Mouse (Mus musculus) heart, adult 2 months (tissue): ENCODE results near the gene Islr. TPM values are rescaled to one million over a fixed set of nuclear protein-coding genes. Genes with fewer than 3 reads are reported as not detected.

Experiments
- DNase-seq, 2 experiments: peaks; one replicate each; pipeline ENCODE4 v3.0.0; 2021
- H3K27ac ChIP-seq: fragments of 200-600 bp; 2 replicates; pipeline ENCODE4 v1.8.1; 2022
- H3K27me3 ChIP-seq: fragments of 200-500 bp; 2 replicates; pipeline ENCODE4 v1.6.1; 2012; ENCODE audit warnings: mild to moderate bottlenecking, low read length, inconsistent platforms, mixed read lengths; ENCODE audit not compliant: control insufficient read depth, insufficient read depth
- H3K36me3 ChIP-seq: fragments of 200-500 bp; 2 replicates; pipeline ENCODE4 v1.6.1; 2012; ENCODE audit warnings: low read length, inconsistent platforms; ENCODE audit not compliant: control insufficient read depth, insufficient read depth
- H3K4me1 ChIP-seq: fragments of 200-500 bp; 2 replicates; pipeline ENCODE4 v1.6.1; 2011; ENCODE audit warnings: low read length; ENCODE audit not compliant: control insufficient read depth, insufficient read depth
- H3K4me3 ChIP-seq: fragments of 200-600 bp; 2 replicates; pipeline ENCODE4 v1.8.1; 2022
- H3K79me2 ChIP-seq: fragments of 200-500 bp; replicated peaks from 2 replicates; pipeline ENCODE4 v1.6.1; 2012; ENCODE audit warnings: mild to moderate bottlenecking, inconsistent platforms, low read length, moderate library complexity, mixed read lengths; ENCODE audit not compliant: control insufficient read depth, insufficient read depth
- H3K9ac ChIP-seq: fragments of 200-500 bp; 2 replicates; pipeline ENCODE4 v1.6.1; 2012; ENCODE audit warnings: low read depth, mild to moderate bottlenecking, control low read depth, inconsistent platforms, low read length, mixed read lengths
- CTCF ChIP-seq: fragments of 200-600 bp; IDR thresholded peaks from 2 replicates; pipeline ENCODE4 v1.8.1; 2022; ENCODE audit warnings: antibody characterized with exemption, mild to moderate bottlenecking, moderate library complexity
- EP300 ChIP-seq: fragments of 200-500 bp; IDR thresholded peaks from 2 replicates; pipeline ENCODE4 v1.6.1; 2011; ENCODE audit warnings: low read depth, low read length, control low read depth; ENCODE audit not compliant: insufficient read depth
- POLR2A ChIP-seq: fragments of 200-500 bp; IDR thresholded peaks from 2 replicates; pipeline ENCODE4 v1.6.1; 2011; ENCODE audit warnings: mild to moderate bottlenecking, low read depth, low read length, control low read depth; ENCODE audit not compliant: insufficient read depth
- WGBS: fragments of 180-500 bp; shearing (Covaris S2); methylation state at CpG from one replicate; pipeline ENCODE4 v1.1.7; 2018; 5-methylcytosine and 5-hydroxymethylcytosine counted together
- intact Hi-C: fragments of 180-260 bp; cut with DNase I; formaldehyde crosslinking; loops from one replicate; pipeline ENCODE4 v1.15.1; 2025
- polyA plus RNA-seq: library from polyadenylated mRNA; depleted of rRNA; stranded (reverse); fragments of >200 nt; gene quantifications from 2 replicates; pipeline ENCODE4 v1.2.3, GENCODE M21; 2012
- total RNA-seq, 2 experiments: library from RNA; stranded (reverse); gene quantifications; 2 replicates each; pipeline ENCODE4 v1.2.3; 2021

Gene Islr
- total and polyA plus RNA-seq, 3 experiments = 19.1 to 100.0 (median 29.8) TPM

DNA sequence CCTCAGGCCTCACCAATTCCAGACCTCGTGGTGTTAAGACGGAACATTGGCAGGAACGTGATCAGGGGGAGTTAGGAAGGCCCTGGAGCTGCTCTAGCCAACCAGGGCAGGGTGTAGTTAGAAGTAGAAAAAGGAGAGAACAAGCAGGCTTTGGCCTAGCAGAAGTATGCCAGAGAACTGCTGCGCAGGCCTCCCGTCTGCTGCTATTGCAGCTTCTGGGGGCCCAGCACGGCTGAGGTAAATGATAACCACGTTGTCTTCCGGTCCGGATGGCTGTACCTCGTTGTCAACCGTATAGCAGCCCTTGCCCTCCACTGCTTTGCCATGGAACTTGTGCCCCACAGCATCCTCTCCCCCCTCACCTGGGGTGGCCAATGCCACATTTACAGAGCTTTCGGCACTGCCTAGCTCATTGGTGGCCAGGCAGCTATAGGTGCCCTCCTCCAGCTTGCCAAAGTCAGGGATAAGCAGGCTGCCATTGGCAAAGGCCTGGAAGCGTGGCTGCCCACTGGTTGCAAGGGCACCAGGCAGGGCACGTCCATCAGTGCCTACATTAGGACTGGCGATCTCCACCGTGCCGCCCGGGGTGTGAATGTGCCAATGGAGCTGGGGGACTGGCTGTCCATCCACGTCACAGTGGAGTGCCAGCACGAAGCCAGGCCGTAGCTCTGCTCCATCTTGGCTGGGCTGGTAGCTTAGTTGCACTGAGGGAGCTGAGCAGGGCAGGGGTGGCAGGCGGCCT lies 47.1 kb downstream of the Islr start:
- intact Hi-C loops = loop anchor here (5.0 kb wide), 1 partner anchor 65 kb away; no protein-coding TSS in a partner anchor
- 86% methylated on average over 22 of the region's 22 CpGs for WGBS
- Histone ChIP-seq H3K79me2 (no peaks in the 10 kb centered on the region), H3K27me3 (no peaks in the 10 kb centered on the region), H3K9ac (no peak overlapping the region; the same call in 1 of the 2 replicates), H3K27ac (no peak overlapping the region; the same call in 1 of the 2 replicates), H3K4me3 (peak overlapping the region; percentile 9; the same call in 1 of the 2 replicates), H3K36me3 (no peaks in the 10 kb centered on the region), H3K4me1 (no peaks in the 10 kb centered on the region; the same call in 1 of the 2 replicates)
- TF ChIP-seq POLR2A (no peak), CTCF (no peak), EP300 (no peak)
- no peak for DNase-seq

- Histone ChIP-seq H3K27me3 (no peaks in the 10 kb centered on the region), H3K4me3 (no peak overlapping the region), H3K79me2 (no peaks in the 10 kb centered on the region), H3K36me3 (no peaks in the 10 kb centered on the region), H3K4me1 (no peaks in the 10 kb centered on the region; the same call in 1 of the 2 replicates), H3K27ac (no peak overlapping the region), H3K9ac (no peak overlapping the region)
- intact Hi-C loops = loop anchor here (5.0 kb wide), 1 partner anchor 63 kb away; no protein-coding TSS in a partner anchor
- peak; percentile 51 to 63 for DNase-seq
- TF ChIP-seq POLR2A (no peak), CTCF (no peak), EP300 (no peak)
- 45% methylated on average over 3 of the region's 3 CpGs for WGBS
These were observed 48.7 kb downstream of the Islr start for GRCm38 (mm10) chr9:58155366-58155765.

DNA sequence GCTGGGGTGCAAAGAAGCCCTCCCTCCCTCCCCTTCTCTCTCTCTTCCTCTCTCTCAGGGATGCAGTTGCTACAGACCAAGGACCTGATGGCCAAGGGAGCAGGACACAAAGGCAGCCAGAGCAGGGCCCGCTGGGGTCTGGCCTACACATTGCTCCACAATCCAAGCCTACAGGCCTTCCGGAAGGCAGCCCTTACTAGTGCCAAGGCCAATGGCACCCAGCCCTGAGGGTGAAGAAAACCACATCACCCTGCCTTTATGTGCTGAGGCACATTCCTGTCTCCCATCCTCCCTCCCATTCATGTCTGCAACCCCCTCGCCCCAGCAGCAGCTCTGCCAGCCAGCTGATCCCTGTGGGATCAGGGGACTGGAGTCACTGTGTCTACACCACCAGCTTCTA lies 51.0 kb downstream of the Islr start:
- no peaks in the 10 kb centered on the region for H3K4me1 ChIP-seq
- peak in 1 of 2 experiments; percentile 26 for DNase-seq
- intact Hi-C loops = no loop called here
- 69% methylated on average over 3 of the region's 3 CpGs for WGBS
- no peak overlapping the region for H3K4me3 ChIP-seq
- TF ChIP-seq EP300 = no peak
- no peak for TF ChIP-seq CTCF
- no peak for TF ChIP-seq POLR2A
- H3K36me3 ChIP-seq = no peaks in the 10 kb centered on the region
- H3K79me2 ChIP-seq = no peaks in the 10 kb centered on the region
- no peaks in the 10 kb centered on the region for H3K27me3 ChIP-seq
- H3K9ac ChIP-seq = no peak overlapping the region
- H3K27ac ChIP-seq = no peak overlapping the region

DNA sequence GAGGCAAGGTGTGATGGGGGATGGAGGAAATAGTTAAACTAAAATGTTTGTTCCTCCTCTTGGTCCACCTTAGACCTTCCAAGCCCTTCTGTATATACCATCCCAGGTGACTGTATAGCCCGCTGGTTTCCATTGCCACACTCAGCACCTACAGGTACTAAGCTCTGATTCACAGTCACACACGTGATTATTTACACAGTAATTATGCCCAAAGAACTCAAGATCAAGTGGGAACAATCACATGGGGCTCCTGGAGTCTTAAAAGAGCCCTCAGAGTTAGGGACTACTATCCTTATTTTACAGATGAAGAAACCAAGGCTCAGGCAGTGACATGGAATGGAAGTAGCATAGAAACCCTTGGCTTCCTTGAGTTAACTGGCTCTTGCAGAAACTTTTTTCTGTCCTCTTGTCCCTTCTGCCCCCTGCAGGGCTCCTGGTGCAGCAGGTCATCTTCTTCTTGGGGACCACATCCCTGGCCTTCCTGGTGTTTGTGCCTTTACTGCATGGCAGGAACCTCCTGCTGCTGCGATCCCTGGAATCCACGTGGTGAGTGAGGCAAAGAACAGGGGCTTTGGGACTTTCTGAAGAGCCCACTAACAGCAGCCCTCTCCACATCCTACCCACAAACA lies 53.3 kb downstream of the Islr start:
- Histone ChIP-seq H3K36me3 (no peaks in the 10 kb centered on the region), H3K27me3 (no peaks in the 10 kb centered on the region), H3K4me3 (no peak overlapping the region), H3K79me2 (no peaks in the 10 kb centered on the region), H3K4me1 (no peaks in the 10 kb centered on the region), H3K9ac (no peak overlapping the region), H3K27ac (no peak overlapping the region)
- intact Hi-C loops = no loop called here
- TF ChIP-seq POLR2A = no peak
- TF ChIP-seq EP300 = no peak
- TF ChIP-seq CTCF = peak; percentile 32; the same call in 1 of the 2 replicates
- no peak for DNase-seq
- 78% methylated on average over 4 of the region's 4 CpGs for WGBS

DNA sequence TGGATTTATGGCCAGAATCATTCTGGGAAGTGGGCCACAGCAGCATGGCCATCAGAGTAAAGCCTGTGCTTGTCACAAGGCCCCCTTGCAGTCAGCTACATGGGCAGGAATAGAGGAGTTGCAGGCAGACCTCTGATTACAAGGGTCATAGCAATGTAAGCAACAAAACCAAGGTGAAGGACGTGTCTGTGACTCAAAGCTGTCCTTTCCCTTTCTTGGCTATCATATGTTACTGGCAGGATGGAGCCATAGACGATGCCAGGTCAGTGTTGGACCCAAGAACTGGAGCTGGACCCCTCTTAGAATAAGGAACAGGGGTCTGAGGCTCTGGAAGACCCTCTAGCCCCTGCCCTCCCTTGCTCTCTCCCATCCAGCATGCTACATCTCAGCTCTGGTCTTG lies 55.3 kb downstream of the Islr start:
- intact Hi-C loops = no loop called here
- no peak for DNase-seq
- no peaks in the 10 kb centered on the region for H3K27me3 ChIP-seq
- no peak overlapping the region for H3K27ac ChIP-seq
- H3K9ac ChIP-seq = no peak overlapping the region
- TF ChIP-seq CTCF (no peak), EP300 (no peak), POLR2A (no peak)
- no peaks in the 10 kb centered on the region for H3K36me3 ChIP-seq
- H3K4me1 ChIP-seq = no peaks in the 10 kb centered on the region
- no peak overlapping the region for H3K4me3 ChIP-seq
- no peaks in the 10 kb centered on the region for H3K79me2 ChIP-seq
- WGBS = 44% methylated on average over 2 of the region's 2 CpGs

- Histone ChIP-seq H3K27ac (no peak overlapping the region), H3K27me3 (no peaks in the 10 kb centered on the region), H3K36me3 (no peaks in the 10 kb centered on the region), H3K9ac (no peak overlapping the region), H3K4me3 (no peak overlapping the region), H3K4me1 (no peaks in the 10 kb centered on the region), H3K79me2 (no peaks in the 10 kb centered on the region)
- no peak for DNase-seq
- TF ChIP-seq POLR2A (no peak), EP300 (no peak), CTCF (no peak)
- intact Hi-C loops = no loop called here
- 74% methylated on average over 5 of the region's 5 CpGs for WGBS
These were observed 58.7 kb downstream of the Islr start for GRCm38 (mm10) chr9:58145417-58145816.
